Mouse (Mus musculus): Measurements from ENCODE around the gene Gatb. TPM values are rescaled to one million over a fixed set of nuclear protein-coding genes. Genes with fewer than 3 reads are reported as not detected.

Gatb gene
- polyA plus RNA-seq, 1 experiment, result not detected

GRCm38 (mm10) chr3:85659681-85660080, 85.8 kb downstream of the Gatb start:
- 58% methylated on average over 7 of the region's 7 CpGs for WGBS
- peaks cover 16% of the 10 kb centered on the region for H3K4me1 ChIP-seq (ENCODE audit: control insufficient read depth, insufficient read depth, low read length)
- TF ChIP-seq POLR2A (IDR thresholded peaks at IDR 0.05; ENCODE audit: insufficient read depth, low read depth, low read length) (no peak), CTCF (IDR thresholded peaks at IDR 0.05; ENCODE audit: insufficient read depth, low read depth, low read length) (no peak)
- no peak overlapping the region for H3K4me3 ChIP-seq (ENCODE audit: insufficient read depth, low read depth, low read length)
- H3K27ac ChIP-seq (ENCODE audit: insufficient read depth, low read depth, low read length), result no peak overlapping the region

GRCm38 (mm10) chr3:85661926-85662813, 88.3 kb downstream of the Gatb start:
- WGBS, result 60% methylated on average over 10 of the region's 10 CpGs
- TF ChIP-seq POLR2A (IDR thresholded peaks at IDR 0.05; ENCODE audit: insufficient read depth, low read depth, low read length) (no peak), CTCF (IDR thresholded peaks at IDR 0.05; ENCODE audit: insufficient read depth, low read depth, low read length) (no peak)
- H3K27ac ChIP-seq (ENCODE audit: insufficient read depth, low read depth, low read length), result no peak overlapping the region

GRCm38 (mm10) chr3:85663826-85664225, 89.9 kb downstream of the Gatb start:
- Histone ChIP-seq H3K4me3 (ENCODE audit: insufficient read depth, low read depth, low read length) (no peak overlapping the region), H3K27ac (ENCODE audit: insufficient read depth, low read depth, low read length) (no peak overlapping the region), H3K4me1 (ENCODE audit: control insufficient read depth, insufficient read depth, low read length) (peaks cover 32% of the 10 kb centered on the region)
- 91% methylated on average over 5 of the region's 5 CpGs for WGBS
- TF ChIP-seq CTCF (IDR thresholded peaks at IDR 0.05; ENCODE audit: insufficient read depth, low read depth, low read length), result no peak
- TF ChIP-seq POLR2A (IDR thresholded peaks at IDR 0.05; ENCODE audit: insufficient read depth, low read depth, low read length), result no peak

More at GRCm38 (mm10) chr3:85661926-85662813, 88.3 kb downstream of the Gatb start:
- peaks cover 28% of the 10 kb centered on the region for H3K4me1 ChIP-seq (ENCODE audit: control insufficient read depth, insufficient read depth, low read length)
- H3K4me3 ChIP-seq (ENCODE audit: insufficient read depth, low read depth, low read length), result no peak overlapping the region

- no peak for TF ChIP-seq CTCF (IDR thresholded peaks at IDR 0.05; ENCODE audit: insufficient read depth, low read depth, low read length)
- TF ChIP-seq POLR2A (IDR thresholded peaks at IDR 0.05; ENCODE audit: insufficient read depth, low read depth, low read length), result no peak
- no peak overlapping the region for H3K27ac ChIP-seq (ENCODE audit: insufficient read depth, low read depth, low read length)
- 64% methylated on average over 10 of the region's 10 CpGs for WGBS
- no peak overlapping the region for H3K4me3 ChIP-seq (ENCODE audit: insufficient read depth, low read depth, low read length)
- peaks cover 32% of the 10 kb centered on the region for H3K4me1 ChIP-seq (ENCODE audit: control insufficient read depth, insufficient read depth, low read length)
Measured at GRCm38 (mm10) chr3:85664591-85665171, 90.8 kb downstream of the Gatb start.

- 70% methylated on average over 3 of the region's 3 CpGs for WGBS
- no peak for TF ChIP-seq CTCF (IDR thresholded peaks at IDR 0.05; ENCODE audit: insufficient read depth, low read depth, low read length)
- TF ChIP-seq POLR2A (IDR thresholded peaks at IDR 0.05; ENCODE audit: insufficient read depth, low read depth, low read length), result no peak
- Histone ChIP-seq H3K4me1 (ENCODE audit: control insufficient read depth, insufficient read depth, low read length) (peaks cover 32% of the 10 kb centered on the region), H3K27ac (ENCODE audit: insufficient read depth, low read depth, low read length) (no peak overlapping the region), H3K4me3 (ENCODE audit: insufficient read depth, low read depth, low read length) (no peak overlapping the region)
Measured at GRCm38 (mm10) chr3:85666166-85666565, 92.2 kb downstream of the Gatb start.

- H3K4me3 ChIP-seq (ENCODE audit: insufficient read depth, low read depth, low read length), result no peak overlapping the region
- 49% methylated on average over 12 of the region's 12 CpGs for WGBS
- H3K4me1 ChIP-seq (ENCODE audit: control insufficient read depth, insufficient read depth, low read length), result peaks cover 32% of the 10 kb centered on the region
- no peak overlapping the region for H3K27ac ChIP-seq (ENCODE audit: insufficient read depth, low read depth, low read length)
- TF ChIP-seq CTCF (IDR thresholded peaks at IDR 0.05; ENCODE audit: insufficient read depth, low read depth, low read length) (no peak), POLR2A (IDR thresholded peaks at IDR 0.05; ENCODE audit: insufficient read depth, low read depth, low read length) (no peak)
Measured at GRCm38 (mm10) chr3:85666736-85667135, 92.8 kb downstream of the Gatb start.

- H3K4me3 ChIP-seq (ENCODE audit: insufficient read depth, low read depth, low read length), result no peak overlapping the region
- peaks cover 29% of the 10 kb centered on the region for H3K4me1 ChIP-seq (ENCODE audit: control insufficient read depth, insufficient read depth, low read length)
- no peak overlapping the region for H3K27ac ChIP-seq (ENCODE audit: insufficient read depth, low read depth, low read length)
- 79% methylated on average over 6 of the region's 6 CpGs for WGBS
- TF ChIP-seq POLR2A (IDR thresholded peaks at IDR 0.05; ENCODE audit: insufficient read depth, low read depth, low read length) (no peak), CTCF (IDR thresholded peaks at IDR 0.05; ENCODE audit: insufficient read depth, low read depth, low read length) (no peak)
Measured at GRCm38 (mm10) chr3:85667683-85668082, 93.8 kb downstream of the Gatb start.

GRCm38 (mm10) chr3:85669844-85670243, 95.9 kb downstream of the Gatb start:
- Histone ChIP-seq H3K4me3 (ENCODE audit: insufficient read depth, low read depth, low read length) (no peak overlapping the region), H3K27ac (ENCODE audit: insufficient read depth, low read depth, low read length) (no peak overlapping the region), H3K4me1 (ENCODE audit: control insufficient read depth, insufficient read depth, low read length) (peaks cover 14% of the 10 kb centered on the region)
- WGBS, result 86% methylated on average over 6 of the region's 6 CpGs
- TF ChIP-seq CTCF (IDR thresholded peaks at IDR 0.05; ENCODE audit: insufficient read depth, low read depth, low read length), result no peak
- no peak for TF ChIP-seq POLR2A (IDR thresholded peaks at IDR 0.05; ENCODE audit: insufficient read depth, low read depth, low read length)

- H3K27ac ChIP-seq (ENCODE audit: insufficient read depth, low read depth, low read length), result no peak overlapping the region
- TF ChIP-seq POLR2A (IDR thresholded peaks at IDR 0.05; ENCODE audit: insufficient read depth, low read depth, low read length), result no peak
- no peak for TF ChIP-seq CTCF (IDR thresholded peaks at IDR 0.05; ENCODE audit: insufficient read depth, low read depth, low read length)
- 81% methylated on average over 8 of the region's 8 CpGs for WGBS
- H3K4me3 ChIP-seq (ENCODE audit: insufficient read depth, low read depth, low read length), result no peak overlapping the region
- no peaks in the 10 kb centered on the region for H3K4me1 ChIP-seq (ENCODE audit: control insufficient read depth, insufficient read depth, low read length)
Measured at GRCm38 (mm10) chr3:85677133-85677532, 103.2 kb downstream of the Gatb start.
